Mouse (Mus musculus): ENCODE measurements around the gene Pcca. TPM values are rescaled to one million over a fixed set of nuclear protein-coding genes. Genes with fewer than 3 reads are reported as not detected.
A peak's percentile ranks its signal among the peaks of the same experiment; 100 is the strongest.

Gene Pcca
- polyA plus RNA-seq, 1 experiment, result 84.5 TPM

- TF ChIP-seq CTCF (IDR thresholded peaks at IDR 0.05; ENCODE audit: borderline replicate concordance, insufficient read depth, low read depth, low read length), result no peak
- H3K4me1 ChIP-seq (ENCODE audit: control insufficient read depth, insufficient read depth, low read length), result no peaks in the 10 kb centered on the region
- H3K27me3 ChIP-seq (ENCODE audit: control insufficient read depth, insufficient read depth, low read length), result no peaks in the 10 kb centered on the region
- 90% methylated on average over 3 of the region's 3 CpGs for WGBS
- no peak overlapping the region for H3K4me3 ChIP-seq (replicated peaks; ENCODE audit: insufficient read depth, low read depth, low read length)
- no peak for DNase-seq
- no peak overlapping the region for H3K27ac ChIP-seq (ENCODE audit: insufficient read depth, low read length)
These were observed 141.5 kb downstream of the Pcca start for GRCm38 (mm10) chr14:122675661-122676060.

GRCm38 (mm10) chr14:122683645-122684044 lies 149.5 kb downstream of the Pcca start:
- WGBS, result 20% methylated on average over 1 of the region's 1 CpGs
- TF ChIP-seq POLR2A (IDR thresholded peaks at IDR 0.05; ENCODE audit: borderline replicate concordance, insufficient read depth, low read length), result no peak
- TF ChIP-seq CTCF (IDR thresholded peaks at IDR 0.05; ENCODE audit: borderline replicate concordance, insufficient read depth, low read depth, low read length), result no peak
- DNase-seq, result peak in 1 of 2 experiments; percentile 51

DNA sequence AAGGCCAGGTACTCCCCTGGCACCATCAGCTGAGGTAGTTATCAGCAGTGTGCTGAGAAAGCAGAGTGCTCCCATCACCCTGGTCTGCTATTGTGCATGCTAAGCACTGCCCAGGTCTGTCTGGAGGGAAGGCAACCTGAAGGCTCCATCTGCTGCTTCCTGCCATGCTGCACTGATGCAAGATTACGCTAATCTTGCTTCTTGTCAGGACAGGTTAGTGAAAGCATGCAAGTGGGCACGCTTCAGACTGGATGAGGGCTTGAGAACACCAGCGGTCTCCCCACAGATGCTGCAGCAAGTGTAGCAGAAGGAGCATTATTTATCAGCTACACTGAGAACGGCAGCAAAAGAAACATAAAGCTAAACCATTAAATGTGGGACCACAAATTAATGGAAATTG lies 150.1 kb downstream of the Pcca start:
- TF ChIP-seq CTCF (IDR thresholded peaks at IDR 0.05; ENCODE audit: borderline replicate concordance, insufficient read depth, low read depth, low read length) (peak; percentile 11; the same call in 1 of the 2 replicates), POLR2A (IDR thresholded peaks at IDR 0.05; ENCODE audit: borderline replicate concordance, insufficient read depth, low read length) (no peak)
- DNase-seq, result peak; percentile 63 to 72
- Histone ChIP-seq H3K27ac (ENCODE audit: insufficient read depth, low read length) (peak overlapping the region; percentile 54), H3K4me1 (ENCODE audit: control insufficient read depth, insufficient read depth, low read length) (peaks cover 8% of the 10 kb centered on the region), H3K27me3 (ENCODE audit: control insufficient read depth, insufficient read depth, low read length) (no peaks in the 10 kb centered on the region), H3K4me3 (replicated peaks; ENCODE audit: insufficient read depth, low read depth, low read length) (no peak overlapping the region)
- 18% methylated on average over 4 of the region's 4 CpGs for WGBS

More at GRCm38 (mm10) chr14:122683645-122684044, 149.5 kb downstream of the Pcca start:
- Histone ChIP-seq H3K4me3 (replicated peaks; ENCODE audit: insufficient read depth, low read depth, low read length) (no peak overlapping the region), H3K27me3 (ENCODE audit: control insufficient read depth, insufficient read depth, low read length) (no peaks in the 10 kb centered on the region), H3K27ac (ENCODE audit: insufficient read depth, low read length) (no peak overlapping the region), H3K4me1 (ENCODE audit: control insufficient read depth, insufficient read depth, low read length) (peaks cover 8% of the 10 kb centered on the region)

GRCm38 (mm10) chr14:122684811-122685210 lies 150.7 kb downstream of the Pcca start:
- Histone ChIP-seq H3K27ac (ENCODE audit: insufficient read depth, low read length) (no peak overlapping the region), H3K27me3 (ENCODE audit: control insufficient read depth, insufficient read depth, low read length) (no peaks in the 10 kb centered on the region), H3K4me1 (ENCODE audit: control insufficient read depth, insufficient read depth, low read length) (peaks cover 8% of the 10 kb centered on the region), H3K4me3 (replicated peaks; ENCODE audit: insufficient read depth, low read depth, low read length) (no peak overlapping the region)
- WGBS, result 8% methylated on average over 2 of the region's 2 CpGs
- DNase-seq, result peak in 1 of 2 experiments; percentile 50
- TF ChIP-seq CTCF (IDR thresholded peaks at IDR 0.05; ENCODE audit: borderline replicate concordance, insufficient read depth, low read depth, low read length) (no peak), POLR2A (IDR thresholded peaks at IDR 0.05; ENCODE audit: borderline replicate concordance, insufficient read depth, low read length) (no peak)

GRCm38 (mm10) chr14:122687398-122687797 lies 153.3 kb downstream of the Pcca start:
- H3K27ac ChIP-seq (ENCODE audit: insufficient read depth, low read length), result no peak overlapping the region
- H3K4me1 ChIP-seq (ENCODE audit: control insufficient read depth, insufficient read depth, low read length), result peaks cover 8% of the 10 kb centered on the region
- no peak for DNase-seq
- 70% methylated on average over 7 of the region's 7 CpGs for WGBS
- no peaks in the 10 kb centered on the region for H3K27me3 ChIP-seq (ENCODE audit: control insufficient read depth, insufficient read depth, low read length)
- TF ChIP-seq POLR2A (IDR thresholded peaks at IDR 0.05; ENCODE audit: borderline replicate concordance, insufficient read depth, low read length) (no peak), CTCF (IDR thresholded peaks at IDR 0.05; ENCODE audit: borderline replicate concordance, insufficient read depth, low read depth, low read length) (no peak)
- H3K4me3 ChIP-seq (replicated peaks; ENCODE audit: insufficient read depth, low read depth, low read length), result no peak overlapping the region

DNA sequence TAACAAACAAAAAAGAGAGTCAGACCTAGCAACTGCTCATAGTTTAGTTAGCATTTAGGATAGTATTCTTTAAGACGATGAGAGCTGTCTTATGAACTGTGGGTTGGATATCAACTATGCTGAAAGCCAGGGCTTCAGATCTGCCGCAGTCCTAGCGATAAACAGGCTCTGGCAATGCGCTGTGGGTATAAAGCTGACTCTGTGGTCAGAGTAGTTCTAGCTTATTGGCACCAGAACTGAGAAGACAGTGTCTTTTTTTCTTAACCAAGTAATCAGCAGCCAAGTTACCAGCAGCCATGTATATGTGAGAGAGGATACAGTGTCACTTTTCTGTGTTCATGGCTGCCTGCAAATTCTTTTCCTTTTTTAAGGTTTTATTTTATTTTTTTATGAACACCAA lies 154.3 kb downstream of the Pcca start:
- DNase-seq, result no peak
- H3K27ac ChIP-seq (ENCODE audit: insufficient read depth, low read length), result no peak overlapping the region
- WGBS, result 92% methylated on average over 4 of the region's 4 CpGs
- no peaks in the 10 kb centered on the region for H3K27me3 ChIP-seq (ENCODE audit: control insufficient read depth, insufficient read depth, low read length)
- peaks cover 8% of the 10 kb centered on the region for H3K4me1 ChIP-seq (ENCODE audit: control insufficient read depth, insufficient read depth, low read length)
- no peak overlapping the region for H3K4me3 ChIP-seq (replicated peaks; ENCODE audit: insufficient read depth, low read depth, low read length)
- TF ChIP-seq CTCF (IDR thresholded peaks at IDR 0.05; ENCODE audit: borderline replicate concordance, insufficient read depth, low read depth, low read length) (no peak), POLR2A (IDR thresholded peaks at IDR 0.05; ENCODE audit: borderline replicate concordance, insufficient read depth, low read length) (no peak)

DNA sequence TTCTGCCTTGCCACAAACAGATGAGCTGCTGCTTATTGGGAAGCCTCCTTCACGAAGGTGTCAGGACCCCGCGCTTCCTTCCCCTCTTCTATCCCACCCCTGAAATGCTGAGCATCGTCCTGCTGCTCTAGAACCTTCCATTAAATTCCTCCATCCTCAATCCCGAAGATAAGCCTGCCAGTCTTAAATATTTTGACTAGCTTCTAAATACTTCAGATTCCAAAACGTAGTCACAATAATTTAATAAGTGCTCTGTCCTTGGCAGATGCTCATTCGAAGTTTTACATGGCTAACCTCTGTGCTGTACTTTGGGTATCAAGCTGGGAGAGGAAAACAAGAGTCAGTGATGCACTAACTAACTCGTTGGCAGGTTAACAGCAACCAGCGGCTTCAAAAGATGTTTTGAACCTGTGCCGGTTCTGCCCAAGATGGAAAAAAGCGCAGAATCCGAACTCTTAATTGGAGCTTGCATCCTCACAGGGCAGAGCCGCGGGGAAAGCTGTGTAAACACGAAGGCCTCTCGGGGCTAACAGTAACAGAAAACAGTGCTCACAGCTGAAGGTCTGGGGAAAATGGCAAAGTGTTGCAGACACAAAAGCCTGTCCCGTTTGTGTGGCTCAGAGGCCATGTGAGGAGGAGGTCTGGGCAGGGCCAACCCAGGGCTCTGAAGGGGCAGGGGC lies 155.2 kb downstream of the Pcca start:
- Histone ChIP-seq H3K4me1 (ENCODE audit: control insufficient read depth, insufficient read depth, low read length) (peaks cover 2% of the 10 kb centered on the region), H3K27me3 (ENCODE audit: control insufficient read depth, insufficient read depth, low read length) (no peaks in the 10 kb centered on the region), H3K27ac (ENCODE audit: insufficient read depth, low read length) (no peak overlapping the region), H3K4me3 (replicated peaks; ENCODE audit: insufficient read depth, low read depth, low read length) (no peak overlapping the region)
- no peak for DNase-seq
- 63% methylated on average over 17 of the region's 17 CpGs for WGBS
- TF ChIP-seq POLR2A (IDR thresholded peaks at IDR 0.05; ENCODE audit: borderline replicate concordance, insufficient read depth, low read length) (no peak), CTCF (IDR thresholded peaks at IDR 0.05; ENCODE audit: borderline replicate concordance, insufficient read depth, low read depth, low read length) (no peak)

GRCm38 (mm10) chr14:122691555-122691954 lies 157.4 kb downstream of the Pcca start:
- DNase-seq, result no peak
- 98% methylated on average over 1 of the region's 1 CpGs for WGBS
- no peaks in the 10 kb centered on the region for H3K27me3 ChIP-seq (ENCODE audit: control insufficient read depth, insufficient read depth, low read length)

More at GRCm38 (mm10) chr14:122691555-122691954, 157.4 kb downstream of the Pcca start:
- Histone ChIP-seq H3K4me1 (ENCODE audit: control insufficient read depth, insufficient read depth, low read length) (no peaks in the 10 kb centered on the region), H3K4me3 (replicated peaks; ENCODE audit: insufficient read depth, low read depth, low read length) (no peak overlapping the region), H3K27ac (ENCODE audit: insufficient read depth, low read length) (no peak overlapping the region)
- TF ChIP-seq CTCF (IDR thresholded peaks at IDR 0.05; ENCODE audit: borderline replicate concordance, insufficient read depth, low read depth, low read length) (no peak), POLR2A (IDR thresholded peaks at IDR 0.05; ENCODE audit: borderline replicate concordance, insufficient read depth, low read length) (no peak)
